Mouse (Mus musculus) adrenal gland, postnatal 10 days (tissue): ENCODE data around the gene Klhl4. TPM values are rescaled to one million over a fixed set of nuclear protein-coding genes. Genes with fewer than 3 reads are reported as not detected.
A peak's percentile ranks its signal among the peaks of the same experiment; 100 is the strongest.

ENCODE experiments used
- DNase-seq: peaks from one replicate; pipeline ENCODE4 v3.0.0; 2021; ENCODE audit warnings: mixed read lengths
- long read RNA-seq, 2 experiments: library from polyadenylated mRNA; stranded (forward); transcript quantifications; one replicate each; pipeline ENCODE4 v2.0.0; 2021
- total RNA-seq, 2 experiments: library from RNA; stranded (reverse); gene quantifications; 2 replicates each; pipeline ENCODE4 v1.2.3; 2021

The Klhl4 gene
- total RNA-seq = 10 to 100 TPM in 1 of 2 experiments, 1 to 10 TPM in 1; 8.2 to 11.2 TPM
- long read RNA-seq, experiment 1, transcript Klhl4-202 (11 exons, 3,566 nt) = major isoform, 10 of 18 reads
- long read RNA-seq, experiment 1, transcript Klhl4-201 (11 exons, 3,584 nt) = minor isoform, 6 of 18 reads
- long read RNA-seq, experiment 1, partial matches to known transcripts = 1 of 18 reads
- long read RNA-seq, experiment 1, other reads (novel, unspliced or antisense) = 1 of 18 reads
- long read RNA-seq, experiment 2, transcript Klhl4-201 (11 exons, 3,584 nt) = major isoform, 7 of 15 reads
- long read RNA-seq, experiment 2, transcript Klhl4-202 (11 exons, 3,566 nt) = major isoform, 7 of 15 reads
- long read RNA-seq, experiment 2, partial matches to known transcripts = 0 of 15 reads
- long read RNA-seq, experiment 2, other reads (novel, unspliced or antisense) = 1 of 15 reads

DNA sequence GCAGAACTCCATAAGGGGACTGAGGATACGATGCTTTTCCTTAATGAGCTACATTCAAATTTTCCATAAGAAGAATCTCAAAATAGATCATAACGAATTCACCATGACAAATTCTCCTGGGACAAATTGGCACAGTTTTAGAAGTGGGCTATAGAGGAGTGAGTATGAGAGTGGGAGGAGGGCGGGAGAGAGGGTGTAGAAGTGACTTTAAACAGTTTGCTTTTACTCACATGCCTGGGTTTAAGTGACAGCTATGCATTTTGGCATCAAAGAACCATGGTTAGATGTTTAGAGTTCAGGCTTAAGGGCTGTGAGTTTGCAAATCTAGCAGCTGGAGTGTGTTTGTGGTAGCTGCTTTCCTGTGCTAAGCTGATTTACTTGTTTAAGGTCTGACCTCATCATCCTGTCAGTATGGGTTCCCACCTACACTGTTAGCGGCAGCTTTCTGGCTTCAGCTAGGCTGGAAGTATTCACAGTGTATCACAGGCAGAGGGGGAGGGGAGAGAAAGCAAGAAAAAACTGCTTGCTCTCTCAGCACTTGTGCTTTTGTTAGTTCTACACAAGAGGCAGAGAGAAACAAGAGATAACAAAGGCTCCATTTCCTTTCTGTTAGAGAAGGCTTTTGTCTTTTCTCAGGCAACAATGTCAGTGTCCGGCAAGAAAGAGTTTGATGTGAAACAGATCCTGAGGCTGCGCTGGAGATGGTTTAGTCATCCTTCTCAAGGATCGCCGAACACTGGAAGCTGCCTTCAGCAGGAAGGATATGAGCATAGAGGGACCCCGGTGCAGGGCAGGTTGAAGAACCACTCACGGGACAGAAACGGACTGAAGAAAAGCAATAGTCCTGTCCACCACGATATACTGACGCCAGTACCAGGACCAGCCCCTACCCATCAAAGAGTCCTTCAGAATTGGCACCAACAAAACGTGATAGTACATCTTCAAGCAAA lies at the start of gene Klhl4:
Gene Klhl4, plus strand, starts transcription at position 552 of the 950 bp plus-strand sequence.
- DNase-seq = peak; percentile 2

DNA sequence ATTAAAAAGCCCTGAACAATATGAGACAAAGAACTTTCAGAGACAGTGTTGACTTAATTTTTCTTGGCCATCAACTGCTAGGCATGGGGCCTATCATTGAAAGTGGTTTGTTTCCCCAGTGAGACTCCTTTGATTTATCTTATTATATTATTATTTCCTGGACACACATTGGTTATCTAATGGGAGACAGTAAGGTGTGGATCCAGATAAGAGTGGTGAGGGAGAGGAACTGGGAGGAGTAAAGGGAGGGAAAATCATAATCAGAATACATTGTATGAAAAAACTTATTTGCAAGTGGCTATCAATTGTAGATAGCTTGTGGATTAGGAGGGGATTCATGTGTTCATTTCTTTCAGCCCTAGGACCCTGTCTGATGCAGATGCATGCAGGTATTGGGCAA lies 10.0 kb downstream of the Klhl4 start:
- DNase-seq = no peak

DNA sequence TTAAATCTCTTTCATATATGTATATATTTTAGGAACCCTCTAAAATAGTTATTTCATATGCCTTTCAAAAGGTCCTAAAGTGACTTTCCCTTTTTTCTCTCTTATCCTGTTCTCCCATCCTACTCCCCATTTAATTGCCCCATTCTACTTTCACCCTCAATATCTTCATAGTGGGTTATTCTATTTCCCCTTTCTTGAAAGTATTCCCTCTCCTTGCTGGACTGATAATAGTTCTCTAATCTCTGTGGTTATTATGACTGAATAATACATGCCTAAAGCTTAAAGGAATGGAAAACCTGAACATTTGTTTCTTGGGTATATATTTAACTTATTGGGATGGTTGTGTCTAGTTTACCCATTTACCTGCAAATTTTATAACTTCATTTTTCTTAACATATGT lies 12.6 kb downstream of the Klhl4 start:
- DNase-seq = no peak

DNA sequence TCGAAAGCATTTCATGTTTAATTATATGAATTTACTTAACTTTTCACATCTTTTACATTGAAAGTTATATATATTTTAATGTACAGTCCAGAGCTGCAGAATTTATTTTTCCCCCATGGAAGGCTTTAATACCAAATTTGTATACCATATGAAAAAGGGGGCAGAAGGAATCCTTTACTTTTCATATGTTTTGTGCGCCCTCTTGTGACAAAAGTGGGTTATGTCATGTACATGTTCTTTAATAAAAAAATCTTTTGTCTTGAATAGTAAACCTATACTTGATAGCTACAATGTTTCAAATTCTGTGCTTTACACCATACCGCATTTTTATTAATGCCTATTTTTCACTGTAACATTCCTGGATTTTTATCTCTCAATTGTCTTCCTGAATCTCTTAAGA lies 84.0 kb downstream of the Klhl4 start:
- no peak for DNase-seq

DNA sequence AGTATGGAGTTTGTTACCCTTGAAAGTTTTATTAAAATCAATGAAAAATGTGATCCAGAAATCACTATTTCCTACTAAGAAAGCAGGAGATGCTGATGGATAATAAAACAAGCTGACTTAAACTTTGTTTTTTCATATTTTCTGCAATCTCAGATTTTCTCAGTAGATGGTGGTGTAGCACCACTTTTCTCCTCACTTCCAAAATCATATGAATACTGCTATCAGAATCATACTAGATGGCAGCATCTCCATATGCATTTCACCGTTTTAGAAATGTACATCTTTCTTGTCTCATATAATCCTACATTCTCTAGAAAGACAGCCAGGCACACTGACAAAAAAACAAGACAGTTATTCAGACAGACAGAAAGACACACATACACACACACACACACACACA lies 108.2 kb downstream of the Klhl4 start:
- no peak for DNase-seq
